Mouse (Mus musculus) erythroid progenitor cell, adult 5-6 weeks (primary cell): ENCODE measurements around the gene Senp5. TPM values are rescaled to one million over a fixed set of nuclear protein-coding genes. Genes with fewer than 3 reads are reported as not detected.
A peak's percentile ranks its signal among the peaks of the same experiment; 100 is the strongest.

Experiments
- ATAC-seq: replicated peaks from 2 replicates; pipeline ENCODE4 v1.8.0; 2016; ENCODE audit warnings: moderate number of reproducible peaks, mild to moderate bottlenecking, moderate TSS enrichment, inconsistent platforms; ENCODE audit not compliant: poor library complexity, low FRiP score, severe bottlenecking
- total RNA-seq, 2 experiments: library from RNA; stranded (forward) in 1 of 2; stranded (reverse) in 1 of 2; fragments of 150-400 nt in 1 of 2; fragments of 186-747, 209-891 nt in 1 of 2; gene quantifications; 2 replicates each; pipeline versions ENCODE4 v1.2.3 to v1.2.4; 2015 to 2017; ENCODE audit warnings: low replicate concordance in 2 of 2

Gene Senp5
- total RNA-seq, 2 experiments from 2014 or later, result 4.1 to 6.3 TPM

- no peak for ATAC-seq
Observed at GRCm38 (mm10) chr16:31944698-31945255, 58.3 kb downstream of the Senp5 start.

GRCm38 (mm10) chr16:31943980-31944379 lies 59.1 kb downstream of the Senp5 start:
- peak; percentile 44 for ATAC-seq

GRCm38 (mm10) chr16:31940586-31940985 lies 62.5 kb downstream of the Senp5 start:
- ATAC-seq, result no peak

GRCm38 (mm10) chr16:31938856-31939255 lies 64.2 kb downstream of the Senp5 start:
- ATAC-seq, result no peak

- ATAC-seq, result no peak
Observed at GRCm38 (mm10) chr16:31936568-31936967, 66.5 kb downstream of the Senp5 start.

GRCm38 (mm10) chr16:31935091-31935979 lies 67.8 kb downstream of the Senp5 start:
- ATAC-seq, result no peak

GRCm38 (mm10) chr16:31934550-31935010 lies 68.5 kb downstream of the Senp5 start:
- no peak for ATAC-seq

- no peak for ATAC-seq
Observed at GRCm38 (mm10) chr16:31933751-31934549, 69.1 kb downstream of the Senp5 start, which contains the start of gene Pigz. Pigz (plus strand) TSS chr16:31933851.

- ATAC-seq, result peak; percentile 43; the same call in 1 of the 2 replicates
Observed at GRCm38 (mm10) chr16:31932840-31933697, 70.0 kb downstream of the Senp5 start.

GRCm38 (mm10) chr16:31932255-31932654 lies 70.8 kb downstream of the Senp5 start:
- no peak for ATAC-seq

GRCm38 (mm10) chr16:31931330-31931729 lies 71.8 kb downstream of the Senp5 start:
- no peak for ATAC-seq

GRCm38 (mm10) chr16:31927412-31927811 lies 75.7 kb downstream of the Senp5 start:
- no peak for ATAC-seq

GRCm38 (mm10) chr16:31926547-31927182 lies 76.4 kb downstream of the Senp5 start:
- ATAC-seq, result no peak

- ATAC-seq, result no peak
Observed at GRCm38 (mm10) chr16:31926091-31926490, 77.0 kb downstream of the Senp5 start.

- ATAC-seq, result no peak
Observed at GRCm38 (mm10) chr16:31924368-31924767, 78.7 kb downstream of the Senp5 start.

- ATAC-seq, result 0 out of 2 replicates have a peak, but pooled peaks have one; percentile 71
Observed at GRCm38 (mm10) chr16:31918248-31918724, 84.8 kb downstream of the Senp5 start.

GRCm38 (mm10) chr16:31917776-31918175 lies 85.3 kb downstream of the Senp5 start:
- no peak for ATAC-seq

GRCm38 (mm10) chr16:31910281-31910847 lies 92.7 kb downstream of the Senp5 start:
- no peak for ATAC-seq
